Mouse (Mus musculus): ENCODE results near the gene Ccdc6.

The Ccdc6 gene

DNA sequence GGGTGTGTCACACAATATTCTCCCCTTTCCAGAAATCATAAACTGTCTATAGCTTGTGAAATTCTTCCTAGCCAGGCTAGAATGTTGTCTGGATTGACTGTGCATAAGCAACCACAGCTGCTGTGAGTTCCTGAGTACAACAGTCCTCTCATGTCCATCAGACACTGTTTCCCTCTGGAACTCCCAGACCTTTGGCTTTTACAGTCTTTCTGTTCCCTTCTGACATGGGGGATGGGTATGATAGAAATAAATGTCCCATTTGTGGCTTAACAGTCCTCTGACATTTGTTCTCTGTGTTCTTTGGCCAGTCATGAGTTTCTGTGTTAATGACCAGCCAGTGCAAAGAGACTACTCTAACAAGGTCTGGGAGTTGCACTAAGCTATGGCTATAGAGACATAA lies 129.7 kb downstream of the Ccdc6 start:
- no peak overlapping the region for H3K4me3 ChIP-seq (replicated peaks; ENCODE audit: low read length)
- TF ChIP-seq NANOG (IDR thresholded peaks at IDR 0.05; ENCODE audit: borderline replicate concordance, low read length) (no peak), POU5F1 (IDR thresholded peaks at IDR 0.05; ENCODE audit: borderline replicate concordance, low read length) (no peak), CTCF (conservative IDR thresholded peaks at IDR 0.05; ENCODE audit: low read length) (no peak)
- no peaks in the 10 kb centered on the region for H3K9me3 ChIP-seq (ENCODE audit: low read length)
- peaks cover 17% of the 10 kb centered on the region; the same call in 1 of the 2 replicates for H3K27me3 ChIP-seq (ENCODE audit: insufficient read depth, low read length)
- 0 out of 2 replicates have a peak, but pooled peaks cover 7% of the 10 kb centered on the region for H3K4me1 ChIP-seq (replicated peaks; ENCODE audit: low read depth, low read length)
- H3K36me3 ChIP-seq (ENCODE audit: insufficient read depth, low read length) = no peaks in the 10 kb centered on the region

DNA sequence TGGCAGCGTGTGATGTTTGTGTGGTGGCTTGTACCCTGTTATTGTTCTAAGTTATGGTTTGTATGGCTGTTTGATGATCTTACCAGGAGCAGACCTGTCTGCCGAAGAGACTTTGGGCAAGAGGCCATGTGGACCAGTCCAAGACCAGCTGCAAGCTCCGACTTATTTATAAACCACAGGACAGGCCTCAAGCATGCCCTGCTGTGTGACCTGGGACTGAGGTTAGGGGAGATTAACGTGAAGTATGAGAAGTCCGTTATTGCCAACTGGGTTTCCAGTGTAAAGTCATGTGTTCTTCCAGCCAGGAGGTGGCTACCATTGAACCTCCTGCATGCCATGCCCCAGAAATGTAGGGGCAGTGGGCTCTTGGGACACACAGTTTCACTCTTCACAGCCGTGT lies 133.4 kb downstream of the Ccdc6 start:
- TF ChIP-seq POU5F1 (IDR thresholded peaks at IDR 0.05; ENCODE audit: borderline replicate concordance, low read length) (no peak), NANOG (IDR thresholded peaks at IDR 0.05; ENCODE audit: borderline replicate concordance, low read length) (no peak), CTCF (conservative IDR thresholded peaks at IDR 0.05; ENCODE audit: low read length) (no peak)
- Histone ChIP-seq H3K27me3 (ENCODE audit: insufficient read depth, low read length) (peaks cover 17% of the 10 kb centered on the region; the same call in 1 of the 2 replicates), H3K9me3 (ENCODE audit: low read length) (peaks cover 5% of the 10 kb centered on the region), H3K4me1 (replicated peaks; ENCODE audit: low read depth, low read length) (0 out of 2 replicates have a peak, but pooled peaks cover 4% of the 10 kb centered on the region), H3K4me3 (replicated peaks; ENCODE audit: low read length) (no peak overlapping the region), H3K36me3 (ENCODE audit: insufficient read depth, low read length) (no peaks in the 10 kb centered on the region)

DNA sequence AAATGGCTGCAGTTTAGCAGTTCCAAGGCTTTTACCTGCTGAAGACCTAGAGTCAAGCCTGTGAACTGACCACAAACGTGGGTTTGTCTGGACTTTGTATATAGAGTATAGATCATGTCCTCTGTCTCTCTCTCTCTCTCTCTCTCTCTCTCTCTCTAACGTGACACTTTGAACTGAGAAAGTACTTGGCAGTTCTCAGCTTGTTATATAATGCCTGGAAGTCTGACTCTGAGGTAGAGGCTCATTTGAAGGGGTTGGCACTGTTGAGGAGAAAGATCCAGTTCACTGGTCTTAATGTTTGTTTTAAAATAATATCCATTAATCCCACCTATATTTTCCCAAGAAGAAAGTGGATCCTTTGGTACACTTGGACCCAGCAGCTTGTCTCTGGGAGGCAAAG lies 141.0 kb downstream of the Ccdc6 start:
- Histone ChIP-seq H3K4me1 (replicated peaks; ENCODE audit: low read depth, low read length) (peaks cover 6% of the 10 kb centered on the region), H3K36me3 (ENCODE audit: insufficient read depth, low read length) (no peaks in the 10 kb centered on the region), H3K9me3 (ENCODE audit: low read length) (peaks cover 5% of the 10 kb centered on the region), H3K4me3 (replicated peaks; ENCODE audit: low read length) (no peak overlapping the region), H3K27me3 (ENCODE audit: insufficient read depth, low read length) (peaks cover 25% of the 10 kb centered on the region)
- TF ChIP-seq CTCF (conservative IDR thresholded peaks at IDR 0.05; ENCODE audit: low read length) = no peak
- no peak for TF ChIP-seq NANOG (IDR thresholded peaks at IDR 0.05; ENCODE audit: borderline replicate concordance, low read length)
- TF ChIP-seq POU5F1 (IDR thresholded peaks at IDR 0.05; ENCODE audit: borderline replicate concordance, low read length) = no peak

All from E14TG2a.4 (cell line).